Mouse (Mus musculus) B cell, adult 67 days (primary cell): ENCODE data around the gene Lbp. TPM values are rescaled to one million over a fixed set of nuclear protein-coding genes. Genes with fewer than 3 reads are reported as not detected.

ENCODE experiments used
- total RNA-seq, 2 experiments: library from RNA; stranded (reverse); gene quantifications; 4 replicates each; pipeline ENCODE4 v1.2.4; 2023

The Lbp gene
- total RNA-seq, result not detected

GRCm38 (mm10) chr2:158305948-158306695 lies at the start of gene Lbp:
Lbp (plus strand) TSS chr2:158306493.

GRCm38 (mm10) chr2:158258005-158258418 lies 48.3 kb upstream of the Lbp start, which contains the start of gene Bpi:
Bpi (plus strand) TSS chr2:158258094.

GRCm38 (mm10) chr2:158375443-158376122 lies 69.3 kb downstream of the Lbp start, which contains the start of gene Snhg11:
Snhg11 (plus strand) TSS chr2:158375638.

Other genes starting within 250 kb of the Lbp start
- gene Tgm2, start 160.1 kb upstream of the Lbp start, total RNA-seq, result 1 to 10 TPM; 2.3 to 4.2 TPM
- not detected for gene D630003M21Rik, start 77.3 kb upstream of the Lbp start, total RNA-seq
- not detected for gene Bpi, start 48.4 kb upstream of the Lbp start, total RNA-seq
- not detected for gene Snhg11, start 69.1 kb downstream of the Lbp start, total RNA-seq
- 10 to 100 TPM; 67.6 to 92.0 TPM for gene Ralgapb, start 103.4 kb downstream of the Lbp start, total RNA-seq
- gene Adig, start 196.1 kb downstream of the Lbp start, total RNA-seq, result 1 to 10 TPM in 1 of 2 experiments, not detected in 1; 2.3 TPM
- not detected for gene Arhgap40, start 206.3 kb downstream of the Lbp start, total RNA-seq